Mouse (Mus musculus) liver, embryonic 14.5 days (tissue): Measurements from ENCODE around the gene Tada1.

Experiments used
- CTCF ChIP-seq: IDR thresholded peaks from 2 replicates; pipeline ENCODE4 v1.5.1; 2016; ENCODE audit warnings: antibody characterized with exemption, low read depth, control low read depth
- EP300 ChIP-seq: IDR thresholded peaks from 2 replicates; pipeline ENCODE4 v1.6.1; 2016; ENCODE audit warnings: antibody characterized with exemption, low read depth

DNA sequence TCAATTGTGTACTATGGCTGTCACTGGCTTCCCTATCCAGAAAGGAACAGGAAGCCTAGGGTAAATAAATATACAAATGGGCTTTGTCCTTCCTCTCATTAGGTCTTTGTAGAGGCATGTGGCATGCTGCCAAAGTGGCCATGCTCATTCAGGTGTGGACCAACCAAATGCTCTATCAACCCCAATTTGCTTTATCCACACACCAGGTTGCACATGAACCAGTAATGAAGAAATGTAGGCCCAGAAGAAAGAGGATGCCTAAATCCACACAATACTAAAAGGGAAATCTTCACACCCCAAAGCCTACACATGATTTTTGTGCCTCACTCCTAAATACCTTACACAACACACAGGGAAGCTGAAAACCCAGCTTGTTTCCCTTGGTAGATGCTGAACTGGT lies 22.6 kb downstream of the Tada1 start:
- TF ChIP-seq CTCF (no peak), EP300 (no peak)
